Mouse (Mus musculus) lung, postnatal 10 days (tissue): ENCODE results near the gene Tbc1d22a.

Experiments
- DNase-seq: peaks from one replicate; pipeline ENCODE4 v3.0.0; 2021

Gene Tbc1d22a

DNA sequence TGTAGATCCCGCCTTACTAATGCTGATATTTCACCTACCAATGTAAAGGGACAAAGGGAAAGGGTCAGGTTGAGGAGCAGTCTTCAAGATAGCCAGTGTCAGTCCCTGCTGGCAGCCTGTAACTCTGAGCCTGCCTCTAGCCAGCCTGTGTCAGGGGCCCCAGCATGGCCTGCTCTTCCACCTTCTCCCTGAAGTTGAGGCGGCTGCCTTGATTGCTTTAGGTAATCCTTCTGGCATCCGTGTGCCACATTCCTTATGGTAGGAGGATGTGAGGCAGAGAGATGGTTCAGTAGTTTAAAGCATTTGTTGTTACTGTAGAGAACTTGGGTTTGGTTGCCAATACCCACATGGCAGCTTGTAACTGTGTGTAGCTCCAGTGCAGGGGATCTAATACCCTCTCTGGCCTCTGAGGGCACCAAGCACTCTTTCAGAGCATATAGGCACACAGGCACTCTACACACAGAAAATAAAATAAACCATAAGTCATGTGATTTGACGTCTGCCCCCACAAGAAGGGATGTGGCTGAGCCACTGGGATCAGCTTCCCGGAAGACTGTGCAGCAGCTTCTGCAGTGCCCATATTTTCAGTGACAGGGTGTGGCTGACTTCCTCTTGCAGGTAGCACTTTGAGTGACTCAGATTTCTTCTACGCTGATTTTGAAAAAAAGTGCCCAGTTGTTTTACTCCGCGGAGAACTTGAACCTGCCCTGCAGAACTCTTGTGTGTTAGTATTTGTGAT is 128.5 kb downstream of the Tbc1d22a start:
- no peak for DNase-seq

GRCm38 (mm10) chr15:86344906-86345331 is 130.7 kb downstream of the Tbc1d22a start:
- no peak for DNase-seq

DNA sequence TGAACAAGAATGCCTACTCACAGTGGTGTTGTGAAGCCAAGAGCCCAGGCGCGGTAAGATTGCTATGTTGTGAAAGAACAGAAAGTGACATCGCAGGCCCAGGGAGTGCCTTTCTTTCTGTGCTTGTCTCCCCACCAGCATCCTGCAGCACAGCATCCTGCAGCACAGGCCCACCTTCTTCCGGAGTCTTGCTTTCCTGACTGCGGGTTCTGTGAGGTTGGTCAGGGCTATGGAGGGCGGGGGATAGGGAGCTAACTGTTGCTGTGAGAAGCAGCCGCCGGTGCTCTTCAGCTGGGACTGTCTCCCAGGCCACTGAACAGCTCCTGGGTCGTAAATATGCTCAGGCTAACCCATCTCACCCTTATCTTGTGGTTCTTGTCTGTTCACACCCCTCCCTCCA is 131.6 kb downstream of the Tbc1d22a start:
- no peak for DNase-seq

GRCm38 (mm10) chr15:86346606-86347005 is 132.3 kb downstream of the Tbc1d22a start:
- DNase-seq, result no peak

- DNase-seq, result no peak
Observed at GRCm38 (mm10) chr15:86354932-86355331, 140.7 kb downstream of the Tbc1d22a start.

DNA sequence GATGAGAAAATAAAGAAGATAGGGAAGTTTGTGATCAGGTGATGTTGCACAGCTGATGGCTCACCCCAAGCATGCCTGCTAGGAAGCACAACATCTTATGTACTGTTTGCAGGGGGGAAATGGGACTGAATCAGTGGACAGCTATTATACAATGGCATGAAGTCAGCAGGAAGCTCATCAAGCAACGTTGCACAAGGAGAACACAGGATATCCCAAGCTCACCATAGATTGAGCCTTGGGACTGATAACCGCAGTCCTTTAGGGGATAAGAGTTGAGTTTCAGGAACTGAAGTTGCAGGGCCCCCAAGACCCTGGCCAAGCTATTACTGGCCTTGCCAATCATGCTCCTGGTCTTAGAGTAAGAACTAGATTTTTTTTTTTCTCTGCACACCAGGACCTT is 141.6 kb downstream of the Tbc1d22a start:
- DNase-seq, result no peak

DNA sequence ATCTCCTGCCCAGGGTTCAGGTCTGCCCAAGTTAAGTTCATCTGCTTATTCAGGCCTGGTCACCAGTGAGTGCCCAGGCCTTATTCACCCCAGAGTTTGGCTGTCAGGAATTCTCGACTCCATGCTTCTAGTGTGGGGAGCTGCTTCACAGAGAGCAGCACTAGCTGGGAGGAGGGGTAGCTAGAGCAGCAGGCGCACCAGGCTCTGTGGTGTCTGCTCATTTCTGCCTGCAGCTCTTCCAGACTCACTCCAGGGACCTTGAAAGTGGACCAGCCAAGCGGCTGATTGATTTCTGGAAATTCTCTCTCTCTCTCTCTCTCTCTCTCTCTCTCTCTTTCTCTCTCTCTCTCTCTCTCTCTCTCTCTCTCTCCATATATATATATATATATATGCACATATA is 146.1 kb downstream of the Tbc1d22a start:
- DNase-seq, result no peak

DNA sequence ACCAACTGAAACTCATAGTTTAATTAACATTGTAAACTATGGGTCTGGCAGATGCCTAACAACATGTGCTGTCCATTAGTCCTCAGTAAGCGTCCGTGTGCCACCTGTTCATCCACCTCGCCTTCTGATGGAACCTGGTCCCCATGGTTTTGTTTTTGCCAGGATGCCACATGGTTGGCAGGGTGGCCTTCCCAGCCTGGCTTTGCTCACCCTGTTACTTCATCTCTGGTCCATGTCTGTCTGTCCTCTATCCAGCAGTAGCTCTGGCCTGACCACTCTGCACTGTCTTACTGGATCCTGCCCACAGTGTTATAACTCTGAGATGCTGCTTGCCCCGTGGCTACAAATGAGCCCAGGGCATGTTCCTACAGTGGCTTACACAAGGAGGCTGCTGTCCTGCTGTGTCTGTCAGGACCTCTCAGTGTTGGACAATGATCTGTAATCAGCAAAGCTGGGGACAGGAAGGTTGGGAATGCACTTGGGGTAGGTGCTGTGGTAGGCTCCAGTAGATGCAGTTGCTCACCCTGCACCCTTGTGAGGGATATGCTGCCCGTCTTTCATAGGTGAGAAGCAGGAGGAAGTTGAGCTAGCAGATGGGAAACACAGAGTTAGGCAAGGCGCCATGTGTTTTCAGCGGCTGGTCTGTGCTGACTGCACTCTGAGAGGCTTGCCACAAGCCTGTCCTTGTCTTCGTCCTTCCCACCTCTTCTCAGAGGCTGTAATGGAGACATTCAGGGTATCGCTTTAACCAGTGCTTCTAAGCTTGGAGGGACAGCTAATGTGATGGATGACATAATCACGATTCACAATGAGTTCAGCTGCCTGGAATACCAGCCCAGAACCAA is 148.3 kb downstream of the Tbc1d22a start:
- no peak for DNase-seq

DNA sequence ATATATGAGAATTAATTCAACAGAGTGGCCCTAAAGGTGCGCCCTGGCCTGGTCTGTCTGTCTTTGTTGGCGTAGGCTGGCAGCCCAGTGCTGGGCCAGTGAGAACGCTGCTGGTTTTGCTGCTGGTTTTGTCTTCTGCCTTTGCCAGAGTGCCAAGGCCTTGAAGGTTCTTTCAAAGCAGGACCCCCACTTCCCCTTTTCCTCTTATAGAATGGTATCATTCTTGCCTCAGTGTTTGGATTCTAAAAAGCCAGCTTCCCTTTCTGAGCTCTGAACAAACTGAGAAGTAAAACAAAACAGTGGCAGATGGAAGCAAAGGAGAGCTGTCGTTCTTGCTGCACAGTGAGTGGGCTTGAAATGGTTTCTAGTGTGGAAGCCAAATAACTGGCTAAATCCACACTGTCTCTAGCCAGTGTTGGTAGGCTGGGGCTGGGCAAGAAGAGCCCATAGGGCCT is 149.6 kb downstream of the Tbc1d22a start:
- no peak for DNase-seq

DNA sequence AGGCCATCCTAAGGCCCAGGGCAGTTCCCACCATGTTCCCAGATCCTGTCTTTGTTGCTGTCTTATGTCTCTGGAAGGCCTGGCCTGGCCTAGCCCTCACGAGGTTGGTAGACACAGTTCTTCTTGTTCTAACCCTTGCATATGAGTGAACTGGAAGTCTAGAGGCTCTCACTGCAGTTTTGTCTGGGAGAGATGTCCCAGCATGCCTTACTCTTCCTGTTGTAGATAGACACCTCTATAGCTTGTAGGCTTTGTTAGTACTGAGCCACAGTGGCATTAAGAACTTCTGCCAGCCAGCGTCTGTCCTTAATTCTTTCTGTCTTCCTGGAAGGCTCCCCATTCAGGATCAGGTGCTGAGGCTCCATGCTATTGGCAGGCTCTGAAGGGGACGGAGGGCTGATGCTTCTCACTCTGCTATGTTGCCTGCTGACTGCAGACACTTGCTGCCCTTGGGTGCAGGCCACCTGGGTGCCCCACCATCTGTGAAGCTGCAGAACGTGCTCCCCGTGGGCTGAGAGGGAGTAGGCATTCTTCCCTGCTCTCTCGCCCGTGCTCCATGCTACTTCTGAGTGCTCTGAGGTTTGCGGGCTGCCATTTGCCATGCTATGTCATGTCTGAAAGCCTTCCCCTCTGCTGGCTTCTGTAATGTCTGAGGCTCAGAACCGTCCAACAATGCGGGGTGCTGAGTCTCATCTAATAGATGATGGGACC is 150.8 kb downstream of the Tbc1d22a start:
- no peak for DNase-seq

- peak; percentile 10 for DNase-seq
Observed at GRCm38 (mm10) chr15:86366726-86367125, 152.5 kb downstream of the Tbc1d22a start.

GRCm38 (mm10) chr15:86367247-86367646 is 153.0 kb downstream of the Tbc1d22a start:
- peak; percentile 56 for DNase-seq

DNA sequence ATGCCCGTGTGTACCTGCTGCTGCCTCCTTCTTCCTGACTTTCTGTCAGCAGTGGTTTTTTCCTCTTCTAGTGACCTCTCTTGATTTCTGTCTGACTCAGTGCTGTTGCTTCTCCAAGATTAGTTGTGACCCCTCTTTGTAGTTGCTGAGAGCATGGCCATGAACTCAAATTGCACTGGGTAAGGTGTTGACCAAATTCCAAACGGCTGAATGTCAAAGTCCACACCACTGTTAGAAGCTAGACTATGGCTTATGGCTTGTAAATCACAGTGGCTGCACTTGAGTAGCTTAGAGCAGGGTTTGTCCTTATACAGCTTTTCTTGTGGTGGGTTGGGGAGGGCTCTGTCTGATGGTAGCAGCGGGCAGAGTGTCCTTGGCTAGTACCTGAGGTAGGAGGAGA is 156.6 kb downstream of the Tbc1d22a start:
- no peak for DNase-seq

DNA sequence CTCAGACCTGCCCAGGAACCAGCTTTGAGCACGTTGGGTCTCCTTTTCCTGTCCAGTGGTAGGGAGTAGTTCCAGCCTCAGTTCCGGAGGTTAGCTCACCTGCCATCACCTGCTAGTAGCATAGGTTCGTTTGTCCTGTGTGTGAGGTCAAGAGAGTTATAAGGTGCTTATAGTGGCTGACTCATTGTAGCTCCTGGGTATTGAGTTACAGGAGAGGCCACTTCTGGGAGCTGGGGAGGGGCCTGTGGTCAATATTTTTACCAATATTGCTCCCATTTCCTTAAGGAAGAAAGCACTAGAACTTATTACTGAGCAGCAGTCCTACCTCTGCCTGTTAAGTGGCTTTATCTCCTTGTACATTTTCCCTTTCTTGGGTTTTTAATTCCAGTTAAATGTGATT is 161.0 kb downstream of the Tbc1d22a start:
- no peak for DNase-seq

GRCm38 (mm10) chr15:86375860-86376394 is 161.7 kb downstream of the Tbc1d22a start:
- DNase-seq, result no peak

DNA sequence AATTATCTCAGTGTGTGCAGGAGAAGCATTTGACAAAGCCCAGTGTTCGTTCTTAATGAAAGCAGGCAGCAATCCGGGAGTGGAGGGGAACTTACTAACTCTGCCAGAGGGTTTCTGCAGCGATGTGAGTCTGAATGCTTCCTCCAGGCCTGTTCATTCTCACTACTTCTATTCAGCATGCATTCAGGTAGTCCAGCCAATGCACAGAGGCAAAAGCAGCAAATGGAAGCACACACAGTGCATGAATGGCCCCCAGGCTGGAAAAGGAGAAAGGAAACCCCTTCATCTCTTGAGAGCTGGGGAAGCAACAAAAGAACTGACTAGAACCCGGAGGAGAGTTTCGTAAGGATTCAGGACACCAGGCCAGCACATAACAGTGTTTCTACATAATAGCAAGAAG is 169.0 kb downstream of the Tbc1d22a start:
- DNase-seq, result no peak

DNA sequence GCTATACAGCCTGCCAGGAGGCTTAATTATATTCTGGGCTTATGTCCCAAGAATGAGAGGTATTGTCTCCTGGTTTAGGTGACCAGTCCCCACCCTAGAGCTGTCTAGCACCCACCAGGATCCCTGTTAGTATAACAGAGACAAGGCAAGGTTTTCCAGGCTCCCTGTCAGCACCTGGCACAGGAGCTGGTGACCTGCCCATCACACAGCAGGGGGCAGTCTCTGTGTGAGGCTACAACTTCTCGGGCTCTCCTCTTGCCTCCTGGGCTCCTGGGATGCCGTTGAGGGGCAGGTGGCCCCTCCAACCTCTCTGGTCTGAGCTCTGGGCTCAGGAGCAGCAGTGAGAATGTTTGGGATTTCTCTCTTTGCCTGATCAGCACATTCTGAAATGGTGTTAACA is 171.2 kb downstream of the Tbc1d22a start:
- DNase-seq, result no peak

DNA sequence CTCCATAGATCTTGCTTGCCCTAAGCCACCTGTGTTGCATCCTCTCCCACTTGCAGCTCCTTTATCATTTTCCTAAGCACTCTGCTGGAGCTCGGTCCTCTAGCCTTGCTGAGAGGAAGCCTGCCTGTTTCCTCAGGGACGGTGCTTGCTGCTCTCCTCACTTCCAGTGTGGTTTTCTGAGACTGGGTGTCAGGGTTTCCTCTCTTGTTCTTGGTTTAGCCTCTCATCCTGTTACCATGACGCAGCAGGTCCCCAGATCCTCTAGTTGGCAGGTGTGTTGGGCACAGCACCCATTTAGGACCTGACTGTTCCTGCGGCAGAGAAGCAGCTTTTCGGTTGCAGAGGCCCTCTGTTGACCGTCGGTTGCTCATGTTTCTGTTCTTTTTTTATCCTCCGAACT is 172.1 kb downstream of the Tbc1d22a start:
- no peak for DNase-seq

DNA sequence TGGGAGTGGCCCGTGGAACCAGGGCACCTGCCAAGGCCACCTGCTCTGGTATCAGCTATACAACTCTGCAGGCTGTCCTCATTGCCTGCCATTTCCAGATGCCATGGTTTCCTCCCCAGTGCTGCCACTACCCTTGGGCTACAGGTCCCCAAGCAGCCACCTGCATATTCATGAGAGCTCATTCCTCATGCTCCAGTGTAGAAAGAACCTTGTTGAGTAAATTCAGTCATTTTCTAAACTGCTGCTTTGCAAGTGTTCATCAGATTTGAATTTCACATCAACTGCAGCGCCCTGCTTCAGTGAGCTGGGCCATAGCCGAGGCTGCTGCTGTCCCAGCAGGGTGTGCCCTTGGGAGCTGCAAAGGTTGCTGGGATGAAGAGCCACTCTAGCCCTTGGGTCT is 174.3 kb downstream of the Tbc1d22a start:
- DNase-seq, result no peak

GRCm38 (mm10) chr15:86404866-86405265 is 190.6 kb downstream of the Tbc1d22a start:
- no peak for DNase-seq

DNA sequence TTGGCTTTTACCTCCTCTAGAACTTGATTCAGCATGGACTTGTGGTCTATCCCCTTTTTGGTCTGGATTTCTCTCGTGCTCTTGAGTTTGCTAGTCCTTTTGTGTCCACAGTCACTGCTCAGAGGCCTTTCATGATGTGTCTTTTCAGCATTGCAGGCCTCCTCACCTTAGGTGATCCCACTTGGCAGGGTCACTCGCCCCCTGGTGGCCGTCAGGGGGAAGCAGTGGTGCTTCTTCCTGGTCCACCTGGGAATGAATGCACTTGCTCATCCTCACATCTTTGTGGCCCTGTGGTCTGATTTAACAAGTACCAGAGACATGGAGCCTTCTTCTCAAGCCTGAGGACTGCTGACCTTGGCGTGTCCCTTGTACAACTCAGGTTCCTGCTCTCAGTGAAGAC is 191.3 kb downstream of the Tbc1d22a start:
- DNase-seq, result peak; percentile 57

- DNase-seq, result peak; percentile 43
Observed at GRCm38 (mm10) chr15:86409352-86409751, 195.1 kb downstream of the Tbc1d22a start.

- DNase-seq, result no peak
Observed at GRCm38 (mm10) chr15:86411532-86412080, 197.3 kb downstream of the Tbc1d22a start.
